Mouse (Mus musculus) heart, embryonic 13.5 days (tissue): ENCODE data around the gene Tet2. TPM values are rescaled to one million over a fixed set of nuclear protein-coding genes. Genes with fewer than 3 reads are reported as not detected.

Experiments
- ATAC-seq: fragments of 200-750 bp; cut with Nextera tagmentation; 2 replicates; pipeline ENCODE4 v1.8.0; 2017; ENCODE audit warnings: moderate TSS enrichment; ENCODE audit not compliant: insufficient number of reproducible peaks, low FRiP score, low TSS enrichment; ENCODE audit errors: extremely low read depth
- H3K27ac ChIP-seq: fragments of 300-500 bp; sonication (generic); replicated peaks from 2 replicates; pipeline ENCODE4 v1.5.1; 2015; ENCODE audit warnings: moderate library complexity, mild to moderate bottlenecking, inconsistent platforms
- H3K27me3 ChIP-seq: fragments of 300-500 bp; sonication (generic); replicated peaks from 2 replicates; pipeline ENCODE4 v1.6.1; 2015; ENCODE audit warnings: mild to moderate bottlenecking, inconsistent platforms
- H3K36me3 ChIP-seq: fragments of 300-500 bp; sonication (generic); 2 replicates; pipeline ENCODE4 v1.6.1; 2015; ENCODE audit warnings: mild to moderate bottlenecking, inconsistent platforms
- H3K4me1 ChIP-seq: fragments of 300-500 bp; sonication (generic); 2 replicates; pipeline ENCODE4 v1.6.1; 2015; ENCODE audit warnings: inconsistent platforms
- H3K4me2 ChIP-seq: fragments of 300-500 bp; sonication (generic); 2 replicates; pipeline ENCODE4 v1.6.1; 2015; ENCODE audit warnings: inconsistent platforms, mild to moderate bottlenecking, moderate library complexity
- H3K4me3 ChIP-seq: fragments of 300-500 bp; sonication (generic); 2 replicates; pipeline ENCODE4 v1.5.1; 2015; ENCODE audit warnings: moderate library complexity, mild to moderate bottlenecking, inconsistent platforms
- H3K9ac ChIP-seq: fragments of 300-500 bp; sonication (generic); 2 replicates; pipeline ENCODE4 v1.6.1; 2015; ENCODE audit warnings: inconsistent platforms, mild to moderate bottlenecking, moderate library complexity
- H3K9me3 ChIP-seq: fragments of 300-500 bp; sonication (generic); 2 replicates; pipeline ENCODE4 v1.6.1; 2016; ENCODE audit warnings: inconsistent platforms
- WGBS: fragments of 180-500 bp; shearing (Covaris S2); methylation state at CpG from one replicate; pipeline ENCODE4 v1.1.7; 2015; ENCODE audit warnings: mixed read lengths; 5-methylcytosine and 5-hydroxymethylcytosine counted together
- polyA plus RNA-seq: library from polyadenylated mRNA; unstranded; fragments of >200 nt; fragmentation: Nextera tagmentation; extraction: Ambion mirVana; gene quantifications from 2 replicates; pipeline ENCODE4 v1.2.1, GENCODE M21; 2015

The Tet2 gene
- polyA plus RNA-seq, 1 experiment from 2014 or later = 15.5 TPM

DNA sequence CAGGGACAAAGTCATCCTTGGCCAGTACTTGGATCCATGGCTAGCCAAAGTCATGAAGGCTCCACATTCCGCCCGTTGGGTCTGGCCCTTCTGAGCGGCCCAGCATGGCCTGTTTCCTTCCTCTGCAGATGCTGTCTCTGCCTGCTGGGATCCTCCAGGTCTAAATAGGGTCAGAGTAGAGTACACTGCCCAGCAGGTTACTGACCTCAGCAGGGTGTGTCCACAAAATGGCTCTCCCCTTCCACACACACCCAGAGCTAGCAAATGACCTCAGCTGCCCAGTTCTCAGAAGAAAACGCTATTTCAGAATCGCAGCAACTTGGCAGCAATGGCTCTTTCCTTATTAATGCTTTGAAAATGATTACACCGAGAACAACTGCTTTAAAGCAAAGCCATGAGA lies 27.5 kb downstream of the Tet2 start:
- Histone ChIP-seq H3K9ac (no peak overlapping the region), H3K27me3 (no peaks in the 10 kb centered on the region), H3K9me3 (no peaks in the 10 kb centered on the region), H3K4me1 (peaks cover 30% of the 10 kb centered on the region), H3K4me2 (no peak overlapping the region), H3K36me3 (peaks cover 31% of the 10 kb centered on the region), H3K4me3 (no peak overlapping the region), H3K27ac (peak overlapping the region; percentile 58; the same call in 1 of the 2 replicates)
- WGBS = 79% methylated on average over 6 of the region's 6 CpGs
- ATAC-seq = no peak

- H3K36me3 ChIP-seq = peaks cover 43% of the 10 kb centered on the region
- no peak overlapping the region for H3K4me2 ChIP-seq
- no peaks in the 10 kb centered on the region for H3K27me3 ChIP-seq
- peaks cover 23% of the 10 kb centered on the region for H3K4me1 ChIP-seq
- H3K9ac ChIP-seq = no peak overlapping the region
- peak; percentile 74; the same call in 1 of the 2 replicates for ATAC-seq
- WGBS = 21% methylated on average over 6 of the region's 6 CpGs
- no peaks in the 10 kb centered on the region for H3K9me3 ChIP-seq
- no peak overlapping the region for H3K4me3 ChIP-seq
- peak overlapping the region; percentile 50 for H3K27ac ChIP-seq
Measured at GRCm38 (mm10) chr3:133516137-133516536, 28.8 kb downstream of the Tet2 start.

DNA sequence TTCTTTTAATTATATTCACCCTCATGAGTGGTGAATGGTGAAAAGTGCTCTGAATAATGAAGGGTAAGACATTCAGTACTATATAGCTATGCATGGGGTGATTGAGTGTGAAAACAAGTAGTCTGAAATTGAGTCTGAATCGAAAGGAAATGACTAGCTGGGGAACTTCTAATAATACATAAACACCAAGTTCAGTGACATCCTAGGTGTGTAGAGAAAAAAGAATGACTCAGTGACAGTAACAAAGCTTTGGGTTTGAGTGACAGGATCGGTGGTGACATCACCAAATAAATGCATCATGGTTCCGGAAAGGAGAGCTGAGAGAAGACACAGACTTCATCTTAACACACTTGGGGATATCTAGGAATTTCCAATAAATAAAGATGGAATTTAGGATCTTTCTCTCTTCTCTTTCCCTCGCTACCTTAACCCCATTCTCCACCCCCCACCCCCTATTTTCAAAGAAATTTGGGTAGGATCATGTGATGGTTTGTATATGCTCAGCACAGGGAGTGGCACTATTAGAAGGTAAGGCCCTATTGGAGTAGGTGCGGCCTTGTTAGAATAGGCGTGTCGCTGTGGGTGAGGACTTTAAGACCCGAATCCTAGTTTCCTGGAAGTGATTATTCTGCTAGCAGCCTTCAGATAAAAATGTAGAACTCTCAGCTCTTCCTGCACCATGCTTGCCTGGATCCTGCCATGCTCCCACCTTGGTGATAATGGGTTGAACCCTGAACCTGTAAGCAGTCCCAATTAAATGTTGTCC lies 29.6 kb downstream of the Tet2 start:
- peaks cover 46% of the 10 kb centered on the region for H3K36me3 ChIP-seq
- no peak overlapping the region for H3K4me3 ChIP-seq
- H3K4me1 ChIP-seq = peaks cover 23% of the 10 kb centered on the region
- H3K9me3 ChIP-seq = no peaks in the 10 kb centered on the region
- peak overlapping the region; percentile 50 for H3K27ac ChIP-seq
- ATAC-seq = no peak
- WGBS = 79% methylated on average over 8 of the region's 8 CpGs
- H3K4me2 ChIP-seq = no peak overlapping the region
- H3K9ac ChIP-seq = no peak overlapping the region
- no peaks in the 10 kb centered on the region for H3K27me3 ChIP-seq

DNA sequence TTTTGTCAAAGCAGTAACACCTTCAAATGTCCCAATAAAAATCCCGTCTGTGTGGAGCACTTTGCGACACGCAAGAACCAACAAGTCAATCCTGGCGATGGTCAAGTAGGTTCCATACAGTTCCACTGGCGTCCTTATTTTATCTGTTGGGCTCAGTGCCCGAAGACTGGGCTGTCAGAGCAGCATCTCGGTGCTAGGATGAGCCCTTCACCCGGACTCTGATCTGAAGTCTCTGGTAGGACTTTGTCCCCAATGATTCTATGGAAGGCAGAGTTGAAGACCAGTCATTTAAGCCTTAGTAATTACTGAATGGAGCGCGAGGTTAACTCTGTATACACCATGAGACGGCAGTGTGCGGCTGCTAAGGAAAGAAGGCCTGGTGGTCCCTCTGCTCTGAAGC lies 30.6 kb downstream of the Tet2 start:
- Histone ChIP-seq H3K27ac (no peak overlapping the region), H3K36me3 (peaks cover 47% of the 10 kb centered on the region), H3K9me3 (no peaks in the 10 kb centered on the region), H3K4me2 (no peak overlapping the region), H3K27me3 (no peaks in the 10 kb centered on the region), H3K9ac (no peak overlapping the region), H3K4me1 (peaks cover 23% of the 10 kb centered on the region), H3K4me3 (no peak overlapping the region)
- ATAC-seq = no peak
- WGBS = 81% methylated on average over 12 of the region's 12 CpGs

GRCm38 (mm10) chr3:133513475-133513874 lies 31.5 kb downstream of the Tet2 start:
- 84% methylated on average over 7 of the region's 7 CpGs for WGBS
- Histone ChIP-seq H3K4me2 (no peak overlapping the region), H3K9ac (no peak overlapping the region), H3K4me1 (peaks cover 23% of the 10 kb centered on the region), H3K36me3 (peaks cover 47% of the 10 kb centered on the region), H3K9me3 (no peaks in the 10 kb centered on the region), H3K4me3 (no peak overlapping the region), H3K27me3 (no peaks in the 10 kb centered on the region), H3K27ac (no peak overlapping the region)
- no peak for ATAC-seq

DNA sequence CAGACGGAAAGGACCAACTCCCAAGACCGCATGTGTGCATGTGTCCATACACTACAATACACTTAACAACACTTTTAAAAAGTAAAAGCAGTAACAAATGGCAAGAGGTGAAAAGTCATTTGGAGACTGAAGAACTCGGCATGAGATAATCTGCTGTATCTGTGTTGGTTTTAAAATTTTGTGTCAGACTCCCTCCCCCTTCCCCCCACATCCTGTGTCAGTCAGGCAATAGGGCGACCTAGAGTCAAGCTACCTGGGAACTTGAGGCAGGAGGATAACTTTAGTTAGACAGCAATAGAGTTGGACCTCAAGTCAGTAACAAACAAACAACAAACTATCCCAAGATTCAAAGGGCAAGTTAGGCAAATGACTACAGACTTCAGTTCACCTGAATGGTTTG lies 34.6 kb downstream of the Tet2 start:
- no peak overlapping the region for H3K4me3 ChIP-seq
- peaks cover 64% of the 10 kb centered on the region for H3K36me3 ChIP-seq
- H3K9ac ChIP-seq = no peak overlapping the region
- 83% methylated on average over 4 of the region's 4 CpGs for WGBS
- no peak for ATAC-seq
- no peak overlapping the region for H3K4me2 ChIP-seq
- no peak overlapping the region for H3K27ac ChIP-seq
- no peaks in the 10 kb centered on the region for H3K27me3 ChIP-seq
- H3K9me3 ChIP-seq = no peaks in the 10 kb centered on the region
- peaks cover under 1% of the 10 kb centered on the region; the same call in 1 of the 2 replicates for H3K4me1 ChIP-seq

- H3K27me3 ChIP-seq = no peaks in the 10 kb centered on the region
- no peak overlapping the region for H3K9ac ChIP-seq
- peaks cover 67% of the 10 kb centered on the region for H3K36me3 ChIP-seq
- ATAC-seq = no peak
- H3K4me3 ChIP-seq = no peak overlapping the region
- H3K4me2 ChIP-seq = no peak overlapping the region
- no peaks in the 10 kb centered on the region for H3K9me3 ChIP-seq
- H3K4me1 ChIP-seq = no peaks in the 10 kb centered on the region
- no peak overlapping the region for H3K27ac ChIP-seq
- 83% methylated on average over 2 of the region's 2 CpGs for WGBS
Measured at GRCm38 (mm10) chr3:133509796-133510195, 35.1 kb downstream of the Tet2 start.

DNA sequence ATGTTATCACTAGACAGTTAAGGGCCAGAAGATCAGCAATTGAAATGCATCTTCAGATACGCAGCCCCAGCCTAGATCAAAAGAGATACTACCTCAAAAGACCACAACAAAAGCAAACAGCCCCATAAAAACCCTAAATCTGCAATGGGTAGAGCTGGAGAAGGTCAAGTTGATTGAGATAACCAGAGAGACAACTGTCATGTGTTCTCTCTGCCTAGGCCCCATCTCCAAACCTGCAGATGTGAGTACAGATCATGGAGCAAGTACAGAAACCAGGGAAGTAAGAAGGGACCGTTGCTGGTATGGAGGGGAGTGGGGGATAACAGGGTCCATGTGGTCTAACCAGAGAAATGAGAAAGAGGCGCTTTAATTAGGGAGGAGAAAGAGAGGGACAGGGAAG lies 36.1 kb downstream of the Tet2 start:
- peaks cover 59% of the 10 kb centered on the region for H3K36me3 ChIP-seq

DNA sequence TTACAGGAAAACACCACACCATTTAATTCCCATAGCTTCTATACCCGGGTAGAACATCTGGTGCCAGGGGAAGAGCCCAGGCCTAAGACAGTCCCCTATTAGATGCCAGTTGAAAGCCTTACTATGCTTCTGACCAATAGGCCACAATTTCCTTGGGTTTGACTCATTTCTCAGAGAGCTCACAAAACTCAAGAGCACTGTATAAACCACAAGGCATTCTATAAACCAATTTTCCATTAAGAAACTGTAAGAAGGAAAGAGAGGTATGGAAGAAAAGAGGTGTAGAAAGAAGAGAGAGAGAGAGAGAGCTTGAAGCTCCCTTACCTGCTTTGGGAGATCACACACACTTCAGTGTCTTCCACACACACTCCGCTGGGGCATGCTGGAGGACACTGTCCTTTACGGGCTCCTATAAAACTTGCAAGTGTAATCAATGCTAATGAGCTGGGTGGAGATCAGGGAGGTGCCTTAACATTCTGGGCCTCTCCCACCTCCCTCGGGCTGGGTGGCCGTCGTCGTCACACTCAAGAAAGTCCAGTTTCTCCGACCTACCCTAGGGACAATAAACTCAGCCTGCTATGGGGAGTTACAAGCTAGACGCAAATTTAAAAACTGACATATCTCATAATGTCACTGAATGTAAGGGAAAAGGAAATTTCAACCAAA lies 38.5 kb downstream of the Tet2 start:
- H3K27ac ChIP-seq = no peak overlapping the region

More for the DNA sequence above, 36.1 kb downstream of the Tet2 start:
- H3K4me3 ChIP-seq = no peak overlapping the region
- no peak overlapping the region for H3K9ac ChIP-seq
- H3K4me1 ChIP-seq = no peaks in the 10 kb centered on the region
- no peaks in the 10 kb centered on the region for H3K9me3 ChIP-seq
- H3K27ac ChIP-seq = no peak overlapping the region
- no peaks in the 10 kb centered on the region for H3K27me3 ChIP-seq
- no peak overlapping the region for H3K4me2 ChIP-seq
- WGBS = 87% methylated on average over 3 of the region's 3 CpGs
- ATAC-seq = no peak

DNA sequence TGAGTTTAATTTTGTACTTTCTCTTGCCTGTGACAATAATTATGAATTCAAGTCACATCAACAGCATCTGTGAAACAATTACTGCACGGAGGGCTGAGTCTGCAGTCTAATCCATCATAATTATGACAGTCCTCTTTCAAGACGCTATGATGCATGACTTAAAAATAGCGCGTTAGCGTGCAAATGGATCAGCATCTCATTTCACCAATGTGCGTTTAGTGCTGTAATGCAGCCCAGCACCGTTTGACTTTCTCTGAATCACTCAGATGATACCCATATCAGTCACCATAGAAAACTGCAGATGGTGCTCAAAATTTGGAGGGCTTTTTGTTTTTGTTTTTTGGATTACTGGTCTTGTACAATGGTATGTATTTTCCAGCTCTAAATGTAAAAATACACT lies 48.0 kb downstream of the Tet2 start:
- ATAC-seq = no peak
- no peak overlapping the region for H3K4me2 ChIP-seq
- 84% methylated on average over 7 of the region's 7 CpGs for WGBS
- H3K9ac ChIP-seq = no peak overlapping the region
- no peak overlapping the region for H3K4me3 ChIP-seq
- H3K27me3 ChIP-seq = no peaks in the 10 kb centered on the region
- H3K9me3 ChIP-seq = peaks cover 3% of the 10 kb centered on the region; the same call in 1 of the 2 replicates
- no peaks in the 10 kb centered on the region for H3K4me1 ChIP-seq
- peaks cover 9% of the 10 kb centered on the region for H3K36me3 ChIP-seq
- no peak overlapping the region for H3K27ac ChIP-seq

More for the DNA sequence above, 38.5 kb downstream of the Tet2 start:
- H3K4me3 ChIP-seq = no peak overlapping the region
- no peaks in the 10 kb centered on the region for H3K27me3 ChIP-seq
- H3K9me3 ChIP-seq = no peaks in the 10 kb centered on the region
- no peak overlapping the region for H3K9ac ChIP-seq
- H3K4me1 ChIP-seq = no peaks in the 10 kb centered on the region
- ATAC-seq = no peak
- no peak overlapping the region for H3K4me2 ChIP-seq
- WGBS = 75% methylated on average over 9 of the region's 9 CpGs
- peaks cover 35% of the 10 kb centered on the region for H3K36me3 ChIP-seq

GRCm38 (mm10) chr3:133491370-133491769 lies 53.6 kb downstream of the Tet2 start:
- peaks cover 33% of the 10 kb centered on the region for H3K36me3 ChIP-seq
- H3K9ac ChIP-seq = no peak overlapping the region
- H3K27ac ChIP-seq = no peak overlapping the region
- H3K4me3 ChIP-seq = no peak overlapping the region
- no peaks in the 10 kb centered on the region for H3K27me3 ChIP-seq
- no peak overlapping the region for H3K4me2 ChIP-seq
- WGBS = 81% methylated on average over 2 of the region's 2 CpGs
- no peak for ATAC-seq
- H3K4me1 ChIP-seq = no peaks in the 10 kb centered on the region
- H3K9me3 ChIP-seq = peaks cover 3% of the 10 kb centered on the region; the same call in 1 of the 2 replicates
